Mouse (Mus musculus): ENCODE data around the gene Dbf4. TPM values are rescaled to one million over a fixed set of nuclear protein-coding genes. Genes with fewer than 3 reads are reported as not detected.

The Dbf4 gene
- polyA plus RNA-seq, 1 experiment = 57.2 TPM

DNA sequence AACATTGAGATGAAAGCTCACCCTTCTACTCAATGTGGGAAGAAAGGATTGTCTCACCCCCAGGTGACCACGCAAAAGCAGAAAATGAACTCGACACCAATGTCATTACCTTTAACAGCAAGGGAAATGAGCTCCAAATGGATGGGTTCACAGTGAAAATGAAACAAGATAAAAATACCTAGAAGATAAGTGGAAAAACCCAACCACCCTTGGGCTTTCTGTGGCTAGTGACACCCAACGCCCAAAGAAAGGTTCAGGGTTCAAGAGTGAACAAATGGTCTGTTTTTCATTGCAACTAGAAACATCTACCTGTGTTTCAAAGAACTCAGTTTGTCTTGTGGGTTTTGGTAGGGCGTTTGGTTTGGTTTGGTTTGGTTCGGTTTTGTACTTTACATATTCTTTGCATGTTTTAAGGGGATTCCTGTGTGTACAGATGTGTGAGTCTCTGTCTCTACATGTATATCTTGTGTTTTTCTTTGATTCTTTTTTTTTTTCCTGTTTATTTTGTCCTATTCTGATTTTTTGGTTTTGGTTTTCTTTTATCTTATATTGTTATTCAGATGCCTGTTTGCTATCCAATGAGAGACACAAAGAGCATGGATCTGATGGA lies 48.1 kb downstream of the Dbf4 start:
- TF ChIP-seq GATA1 (IDR thresholded peaks at IDR 0.05; ENCODE audit: low read length) = no peak

DNA sequence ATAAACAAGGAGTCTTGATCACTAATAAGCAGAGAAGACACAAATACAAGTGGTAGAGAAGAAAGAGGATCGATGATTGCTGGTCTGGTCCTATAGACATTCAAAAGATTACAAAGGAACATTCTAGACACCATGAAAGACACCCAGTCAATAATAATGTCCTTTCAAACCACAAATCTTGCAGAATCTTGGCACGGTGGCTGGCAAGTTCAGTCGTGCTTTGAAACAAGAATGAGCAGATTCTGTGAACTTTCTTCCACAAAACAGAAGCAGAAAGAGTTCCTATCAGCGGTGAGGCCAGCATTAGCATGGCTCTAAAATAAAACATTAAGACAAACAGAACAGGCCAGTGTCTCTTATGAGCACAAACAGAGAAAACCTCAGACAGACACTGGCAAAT lies 49.1 kb downstream of the Dbf4 start:
- no peak for TF ChIP-seq GATA1 (IDR thresholded peaks at IDR 0.05; ENCODE audit: low read length)

DNA sequence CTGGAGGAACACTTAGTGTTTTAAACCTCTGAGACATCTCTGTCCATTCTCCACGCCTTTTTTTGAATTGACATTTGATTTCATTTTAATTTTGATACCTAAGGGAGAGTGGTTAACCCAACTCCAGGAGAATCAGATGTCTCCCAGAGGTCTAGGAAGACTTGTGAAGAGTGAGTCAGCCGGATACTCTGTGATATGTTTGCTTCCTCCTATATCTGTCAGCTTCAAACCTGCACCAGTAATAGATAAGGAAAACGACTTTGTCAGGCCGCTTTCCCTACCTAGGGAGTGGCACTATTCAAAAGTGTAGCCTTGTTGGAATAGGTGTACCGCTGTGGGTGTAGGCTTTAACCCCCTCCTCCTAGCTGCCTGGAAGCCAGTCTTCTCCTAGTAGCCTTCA lies 53.7 kb downstream of the Dbf4 start:
- no peak for TF ChIP-seq GATA1 (IDR thresholded peaks at IDR 0.05; ENCODE audit: low read length)

DNA sequence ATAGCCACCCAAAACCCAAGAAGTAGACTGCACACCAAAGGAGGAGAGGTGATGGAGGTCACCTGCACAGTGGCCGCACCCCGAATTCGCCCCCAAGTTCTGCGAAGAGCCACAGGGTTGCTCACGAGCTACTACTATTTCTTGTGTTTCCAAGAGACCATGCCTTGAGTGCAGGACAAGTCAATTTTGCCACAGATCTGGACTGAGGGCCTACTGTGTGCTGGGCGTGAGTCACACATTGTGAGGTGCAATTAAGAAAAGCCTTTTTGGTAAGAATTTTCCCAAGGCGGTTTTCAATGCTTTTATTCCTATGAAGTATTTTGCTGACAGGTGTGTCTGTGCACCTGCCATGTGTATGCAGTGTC lies 54.2 kb downstream of the Dbf4 start:
- TF ChIP-seq GATA1 (IDR thresholded peaks at IDR 0.05; ENCODE audit: low read length) = no peak

DNA sequence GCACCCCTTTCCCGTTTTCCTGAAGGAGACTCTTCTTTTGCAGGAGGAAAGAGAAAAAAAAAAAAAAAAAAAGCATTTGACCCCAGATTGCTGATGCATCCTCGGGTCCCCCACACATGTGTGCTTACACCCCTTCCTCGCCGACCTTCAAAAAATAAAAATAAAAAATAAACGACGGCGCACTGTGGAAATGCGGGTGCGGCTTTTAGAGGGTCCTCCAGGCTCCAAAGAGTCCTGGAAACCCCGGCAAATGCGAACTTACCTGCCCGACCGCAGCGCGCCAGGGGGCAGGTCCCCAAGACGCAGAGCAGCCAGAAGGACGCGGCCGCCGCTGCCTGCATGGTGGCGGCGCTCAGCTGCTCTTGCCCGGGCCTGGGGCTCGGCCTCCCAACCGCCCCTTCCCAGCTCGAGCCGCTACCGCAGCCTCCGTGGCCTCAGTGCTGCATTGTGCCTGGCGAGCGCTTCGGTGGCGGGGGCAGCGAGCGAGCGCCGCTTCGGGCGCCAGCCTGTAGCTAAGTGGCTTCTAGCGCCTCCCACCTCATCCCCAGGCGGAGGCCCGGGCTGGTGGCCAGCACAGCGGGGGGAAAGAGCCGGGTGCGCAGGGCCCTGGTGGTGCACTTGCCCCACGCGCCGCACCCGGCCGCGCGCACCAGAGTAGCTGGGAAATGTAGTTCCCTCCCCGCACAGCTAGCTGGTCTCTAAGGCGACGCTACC lies 54.7 kb downstream of the Dbf4 start, which contains the start of gene Adam22:
Adam22 (minus strand) TSS at position 547 of the 714 bp plus-strand sequence.
- no peak for TF ChIP-seq GATA1 (IDR thresholded peaks at IDR 0.05; ENCODE audit: low read length)

DNA sequence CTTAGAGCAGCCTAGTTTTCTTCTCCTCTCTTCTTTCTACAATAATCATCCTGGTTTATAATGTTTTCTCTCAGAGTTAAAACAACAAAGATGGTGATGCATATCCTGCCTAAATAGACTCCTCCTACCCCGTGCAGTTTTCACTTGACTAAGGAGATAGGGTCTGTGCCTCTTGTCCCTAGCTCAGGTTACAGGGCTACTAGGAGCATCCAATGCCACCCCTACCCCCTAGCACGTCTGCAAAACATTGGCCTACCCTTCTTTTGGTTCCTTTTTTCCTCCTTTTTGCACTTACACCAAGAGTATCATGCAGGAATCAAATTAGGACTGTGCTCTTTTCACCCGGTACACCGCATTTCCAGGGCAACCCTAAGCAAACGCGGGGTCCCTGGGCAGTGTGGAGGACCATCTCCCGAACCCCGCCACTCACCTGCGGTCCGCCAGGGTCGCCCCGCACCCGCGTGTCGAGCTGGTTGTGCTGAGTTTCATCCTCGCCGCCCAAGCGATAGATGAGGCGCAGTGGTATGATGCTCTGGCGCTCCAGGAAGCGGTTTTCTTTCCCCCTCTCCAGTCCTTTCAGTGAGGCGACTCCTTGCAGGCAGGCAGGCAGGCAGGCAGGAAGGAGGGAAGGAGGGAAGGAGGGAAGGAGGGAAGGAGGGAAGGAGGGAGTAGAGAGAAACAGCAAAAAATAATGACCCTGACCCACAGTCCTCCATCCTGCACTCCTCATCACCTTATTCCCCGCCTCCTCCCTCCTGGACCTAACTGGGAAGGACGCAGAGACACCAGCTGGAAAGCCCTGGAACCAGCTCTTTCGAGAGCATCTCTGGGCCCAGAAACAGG lies 55.5 kb downstream of the Dbf4 start:
- TF ChIP-seq GATA1 (IDR thresholded peaks at IDR 0.05; ENCODE audit: low read length) = no peak

DNA sequence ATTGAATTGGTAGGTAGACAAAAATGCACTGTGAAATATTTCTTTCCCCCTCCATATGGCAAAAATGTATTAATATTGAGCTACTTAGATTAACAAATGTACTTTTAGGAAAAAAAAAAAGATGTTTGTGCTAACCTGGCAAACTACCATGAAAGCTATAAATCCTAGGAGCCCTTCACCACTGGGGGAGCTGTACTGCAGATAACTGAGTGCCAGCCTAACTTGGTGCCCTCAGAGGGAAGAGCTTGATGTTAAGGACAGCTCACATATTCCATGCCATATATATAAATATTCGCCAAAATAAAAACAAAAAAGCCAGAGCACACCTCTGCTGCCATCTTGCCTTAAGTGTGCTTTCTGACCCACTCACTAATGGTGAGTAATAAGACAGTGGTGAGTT lies 60.2 kb downstream of the Dbf4 start:
- TF ChIP-seq GATA1 (IDR thresholded peaks at IDR 0.05; ENCODE audit: low read length) = no peak

DNA sequence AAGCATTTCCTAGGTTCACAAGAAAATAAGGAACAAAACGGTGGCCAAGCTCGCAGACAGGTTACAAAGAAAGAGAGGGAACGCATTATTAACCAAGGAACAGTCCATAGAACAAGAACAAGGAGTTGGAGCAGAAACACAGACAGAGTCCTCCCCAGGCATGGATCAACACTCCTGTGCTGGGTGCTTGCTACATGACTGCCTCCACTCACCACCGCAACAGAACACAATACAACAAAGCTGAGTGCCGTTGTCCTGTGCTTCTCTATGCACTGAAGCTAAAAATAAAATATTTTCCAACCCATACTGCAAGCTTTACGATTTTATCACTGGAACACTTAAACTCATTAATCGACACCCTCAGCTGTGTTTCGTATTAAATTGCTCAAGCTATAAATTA lies 64.8 kb downstream of the Dbf4 start:
- no peak for TF ChIP-seq GATA1 (IDR thresholded peaks at IDR 0.05; ENCODE audit: low read length)

DNA sequence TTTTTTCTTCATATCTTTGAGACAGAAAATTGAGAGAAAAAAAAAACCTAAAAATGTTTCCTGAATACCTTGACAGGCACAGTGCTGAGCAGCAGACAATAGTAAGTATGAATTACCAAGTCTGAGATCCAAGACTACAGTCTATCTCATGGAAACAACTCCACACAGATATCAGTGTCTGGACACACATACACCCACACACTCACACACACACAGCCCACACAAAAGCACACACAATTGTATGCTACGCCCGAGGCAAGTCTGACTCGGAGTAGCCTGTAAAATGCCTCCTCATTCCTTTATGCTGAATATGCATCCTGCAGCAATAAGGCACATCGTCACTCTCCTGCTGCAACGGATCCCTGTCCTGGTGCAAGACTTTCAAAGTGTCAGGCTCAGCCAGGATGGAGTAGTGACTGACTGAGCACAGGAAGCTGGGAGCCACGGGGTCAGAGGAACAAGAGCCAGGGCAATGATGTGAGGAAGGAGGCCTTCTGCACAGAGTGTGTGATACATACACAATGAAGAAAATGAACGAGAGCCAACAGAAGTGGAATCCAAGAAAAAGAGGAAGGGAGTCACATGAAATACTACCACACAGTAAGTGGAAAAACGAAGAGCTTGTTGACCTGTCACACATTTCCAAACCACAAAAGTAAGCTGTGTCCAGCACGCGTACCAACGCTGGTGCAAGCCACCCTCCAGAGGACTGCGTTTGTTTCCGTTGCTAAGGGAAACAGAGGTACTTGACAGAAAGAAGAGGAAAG lies 65.4 kb downstream of the Dbf4 start:
- no peak for TF ChIP-seq GATA1 (IDR thresholded peaks at IDR 0.05; ENCODE audit: low read length)

DNA sequence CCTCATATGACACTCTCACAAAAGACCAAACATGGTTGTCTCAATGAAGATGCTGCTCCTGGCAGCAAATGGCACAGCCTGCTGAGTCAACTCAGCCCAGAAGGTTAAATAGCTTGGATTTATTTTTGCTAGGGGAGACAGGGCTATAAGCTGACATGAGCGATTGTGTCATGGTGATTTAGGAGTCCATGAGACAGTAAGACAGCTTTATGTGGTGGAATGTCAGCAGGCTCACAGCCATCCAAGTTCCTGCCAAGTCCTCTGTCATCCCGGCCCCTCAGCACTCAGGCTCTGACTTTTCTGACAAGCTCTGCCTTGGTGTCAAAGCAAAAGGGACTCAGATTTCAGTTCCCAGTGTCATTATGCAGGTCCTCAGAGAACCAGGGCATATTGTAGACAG lies 66.2 kb downstream of the Dbf4 start:
- no peak for TF ChIP-seq GATA1 (IDR thresholded peaks at IDR 0.05; ENCODE audit: low read length)

DNA sequence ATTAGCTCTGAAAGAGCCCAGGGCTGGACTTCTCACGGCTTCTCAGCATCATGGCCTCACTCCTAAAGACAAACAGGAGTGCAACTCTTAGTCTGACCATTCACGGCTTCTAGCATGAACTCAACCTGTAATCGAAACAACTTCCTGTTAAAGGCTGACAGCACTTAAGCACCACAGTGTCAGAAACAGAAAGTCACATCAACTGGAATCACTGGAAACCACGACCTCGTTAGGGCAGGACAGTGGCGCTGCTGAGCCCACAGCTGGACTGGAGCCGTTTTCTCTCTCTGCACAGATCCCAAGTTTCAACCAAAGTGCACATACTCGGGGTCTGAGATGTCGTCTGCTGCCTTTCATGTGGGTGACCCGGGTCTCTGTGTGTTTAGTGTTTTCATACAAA lies 73.0 kb downstream of the Dbf4 start:
- no peak for TF ChIP-seq GATA1 (IDR thresholded peaks at IDR 0.05; ENCODE audit: low read length)

Other genes with a start within 250 kb of the Dbf4 start
- gene Adam22, start 54.6 kb downstream of the Dbf4 start, polyA plus RNA-seq (2012) = not detected in 2 replicates
- 1.7 and 2.6 TPM in 2 replicates for gene Slc25a40, start 134 bp upstream of the Dbf4 start, polyA plus RNA-seq (2012)
- gene Rundc3b, start 200.2 kb upstream of the Dbf4 start, polyA plus RNA-seq (2012) = 0.12 and 0.13 TPM in 2 replicates
- not detected in 2 replicates for gene Abcb1a, start 237.4 kb upstream of the Dbf4 start, polyA plus RNA-seq (2012)